Mouse (Mus musculus): ENCODE results near the gene Stk4.
"Not testable (repeated sequence)": the region's sequence is repeated elsewhere in the genome, so short reads cannot be mapped to it uniquely, and the experiment has no call there.

Gene Stk4

DNA sequence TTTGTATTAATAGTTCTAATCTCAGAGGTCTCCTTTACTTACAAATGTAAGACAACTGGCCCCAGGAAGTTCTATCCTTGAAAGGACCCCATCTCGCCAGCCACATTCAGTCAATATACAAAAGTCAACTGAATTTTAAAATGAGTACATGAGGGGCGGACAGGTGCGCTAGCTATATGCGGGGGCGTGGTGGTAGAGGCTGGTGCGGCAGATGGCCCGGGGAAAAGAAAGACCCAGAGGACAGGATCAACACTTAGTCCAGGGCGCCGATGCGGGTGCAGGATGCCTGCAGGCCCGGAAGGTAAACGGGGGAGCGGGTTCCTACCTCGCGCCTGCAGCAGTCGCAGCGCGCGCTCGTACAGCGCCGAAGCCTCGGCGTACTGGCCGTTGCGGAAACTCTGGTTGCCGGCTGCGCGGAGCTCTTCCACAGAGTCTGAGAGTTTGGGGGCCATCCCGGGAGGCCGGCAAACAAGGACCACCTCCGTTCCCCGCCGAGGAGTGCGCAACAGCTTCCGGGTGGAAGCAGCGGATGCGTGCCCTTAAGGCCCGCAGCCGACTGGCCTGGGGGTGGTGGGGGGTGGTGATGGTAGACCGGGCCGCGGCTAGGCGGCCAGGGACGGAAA, at the start of gene Stk4:
TSS of gene Stk4 (plus strand) at position 181 of the 623 bp plus-strand sequence.
- no peak for DNase-seq (ENCODE audit: inconsistent ontology term)

DNA sequence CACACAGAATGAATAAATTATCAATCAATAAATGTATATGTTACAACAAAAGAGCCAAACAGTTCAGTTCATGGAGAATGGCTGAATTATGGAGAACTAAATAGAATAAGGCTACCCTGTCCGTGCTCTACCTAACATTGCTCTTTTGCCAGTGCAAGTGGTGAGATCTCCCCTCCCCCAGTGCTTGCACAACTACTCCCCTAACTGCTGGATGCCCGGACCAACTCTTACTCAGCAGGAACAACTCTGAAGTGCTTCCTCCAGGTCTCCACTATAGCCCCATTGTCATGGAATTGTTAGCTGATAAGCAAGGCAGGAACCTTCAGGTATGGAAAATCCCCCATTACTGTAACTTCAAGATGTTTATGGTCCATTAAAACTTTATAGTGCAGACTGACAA, 48.0 kb upstream of the Stk4 start:
- DNase-seq (ENCODE audit: inconsistent ontology term): no peak

DNA sequence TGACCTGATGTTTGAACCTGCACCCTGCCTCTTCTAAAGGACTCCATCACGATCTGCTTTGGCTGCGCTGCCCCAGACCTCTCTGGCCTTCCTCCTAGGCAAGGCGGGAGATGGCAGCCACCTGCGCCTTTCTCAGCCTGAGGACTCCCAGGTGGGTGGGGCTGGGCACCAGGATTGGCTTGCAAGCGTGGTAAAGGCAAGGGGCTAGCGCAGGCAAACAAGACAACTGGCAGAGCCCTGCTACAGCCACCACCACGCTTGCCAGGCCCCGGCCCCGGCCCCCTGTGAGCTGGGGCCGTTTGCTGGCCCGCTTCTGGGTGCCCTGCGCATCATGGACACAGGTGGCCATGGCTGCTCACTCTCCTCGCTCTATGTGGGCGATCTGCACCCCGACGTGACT, 45.0 kb upstream of the Stk4 start, which contains the start of gene Pabpc1l:
TSS of gene Pabpc1l (plus strand) at position 301 of the 400 bp plus-strand sequence.
- DNase-seq (ENCODE audit: inconsistent ontology term): no peak

DNA sequence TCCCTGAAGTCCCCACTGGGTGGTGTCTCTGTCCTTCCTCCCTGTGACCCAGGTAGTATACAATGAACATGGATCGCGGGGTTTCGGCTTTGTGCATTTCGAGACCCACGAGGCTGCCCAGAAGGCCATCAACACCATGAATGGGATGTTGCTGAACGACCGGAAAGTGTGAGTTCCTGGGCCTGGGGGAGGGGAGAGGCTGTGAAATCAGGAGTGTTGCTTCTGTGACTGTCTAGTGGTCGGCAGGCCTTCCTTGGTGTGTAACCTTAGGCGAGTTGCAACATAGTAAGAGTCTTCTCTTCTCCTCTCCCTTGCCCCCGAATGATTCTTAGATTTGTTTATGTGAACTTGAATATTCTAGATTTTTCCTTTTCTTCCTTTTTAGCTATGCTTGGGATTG, 39.0 kb upstream of the Stk4 start:
- DNase-seq (ENCODE audit: inconsistent ontology term): no peak

DNA sequence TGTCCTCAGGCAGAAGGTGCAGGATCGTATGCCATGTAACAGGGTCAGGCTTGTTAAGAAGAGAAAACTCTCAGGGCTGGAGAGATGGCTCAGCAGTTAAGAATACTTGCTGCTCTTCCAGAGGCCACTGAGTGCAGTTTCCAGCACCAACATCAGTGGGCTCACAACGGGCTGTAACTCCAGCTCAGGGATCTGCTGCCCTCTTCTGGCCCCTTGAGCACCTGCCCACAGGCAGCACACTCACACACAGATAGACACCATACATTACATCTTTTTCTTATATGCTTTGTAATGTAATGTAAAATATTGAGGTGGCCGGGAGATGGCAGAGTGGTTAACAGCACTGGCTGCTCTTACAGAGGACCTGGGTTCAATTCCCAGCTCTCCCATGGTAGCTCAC, 37.1 kb upstream of the Stk4 start:
- DNase-seq (ENCODE audit: inconsistent ontology term): no peak

DNA sequence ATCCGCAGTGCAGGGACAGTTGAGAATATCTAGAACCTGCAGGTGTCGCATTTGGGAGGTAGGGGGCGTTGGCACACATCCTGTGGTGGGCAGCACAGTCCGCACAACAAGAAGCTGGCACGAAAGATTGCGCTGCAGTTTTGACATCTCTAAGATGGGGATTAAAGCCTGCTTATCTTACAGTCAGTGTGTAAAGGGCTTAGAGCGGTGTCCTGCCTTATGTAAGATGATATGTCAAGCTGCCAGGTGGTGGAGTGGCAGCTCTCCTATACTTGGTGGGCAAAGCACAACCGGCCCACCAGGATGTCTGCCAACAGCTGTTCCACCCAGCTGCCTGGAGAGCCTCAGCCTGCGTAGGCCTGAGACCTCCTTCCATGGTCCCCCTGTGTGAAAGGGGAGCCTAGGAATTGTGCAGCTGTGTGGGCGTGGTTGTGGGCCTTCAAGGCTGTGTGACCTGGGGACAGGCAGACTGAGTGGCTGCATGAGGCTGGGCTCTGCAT, 33.6 kb upstream of the Stk4 start:
- no peak for DNase-seq (ENCODE audit: inconsistent ontology term)

DNA sequence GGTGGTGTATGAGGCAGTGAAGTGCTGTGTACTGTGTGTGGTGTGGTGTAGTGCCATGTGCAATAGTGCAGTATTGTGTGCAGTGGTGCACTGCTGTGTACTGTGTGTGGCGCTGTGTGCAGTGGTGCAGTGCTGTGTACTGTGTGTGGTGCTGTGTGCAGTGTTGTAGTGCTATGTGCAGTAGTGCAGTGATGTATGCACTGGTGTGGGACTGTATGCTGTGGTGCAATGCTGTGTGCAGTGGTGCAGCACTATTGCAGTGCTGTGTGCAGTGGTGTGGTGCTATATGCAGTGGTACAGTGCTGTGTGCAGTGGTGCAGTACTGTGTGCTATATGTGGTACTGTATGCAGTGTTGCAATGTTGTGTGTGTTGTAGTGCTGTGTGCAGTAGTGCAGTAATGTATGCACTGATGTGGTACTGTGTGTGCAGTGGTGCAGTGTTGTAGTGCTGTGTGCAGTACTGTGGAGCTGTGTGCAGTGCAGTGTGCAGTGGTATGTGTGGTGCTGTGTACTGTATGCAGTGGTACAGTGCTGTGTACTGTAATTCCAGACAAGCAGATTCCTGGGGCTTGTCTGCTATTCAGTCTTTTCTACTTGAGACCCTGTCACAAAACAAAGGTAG, 31.6 kb upstream of the Stk4 start:
- DNase-seq (ENCODE audit: inconsistent ontology term): no peak

DNA sequence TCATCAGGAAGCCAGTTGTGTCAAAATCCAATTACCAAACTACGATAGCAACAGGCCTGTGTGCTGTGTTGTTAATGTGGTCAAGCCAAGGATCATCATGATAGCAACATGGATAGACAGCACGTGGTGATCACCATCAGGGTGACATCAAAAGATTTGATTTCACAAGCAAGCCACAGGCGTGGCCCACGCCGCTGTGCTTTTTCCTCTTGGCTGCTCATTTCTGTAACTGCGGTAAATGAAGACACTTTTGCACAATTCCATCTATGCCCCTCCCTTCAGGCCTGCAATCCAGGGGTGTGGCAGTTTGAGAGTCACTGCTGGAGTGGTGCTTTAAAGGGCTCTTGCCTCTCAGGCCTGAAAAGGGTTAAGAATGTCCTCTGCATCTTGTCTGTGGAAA, 29.2 kb upstream of the Stk4 start:
- no peak for DNase-seq (ENCODE audit: inconsistent ontology term)

DNA sequence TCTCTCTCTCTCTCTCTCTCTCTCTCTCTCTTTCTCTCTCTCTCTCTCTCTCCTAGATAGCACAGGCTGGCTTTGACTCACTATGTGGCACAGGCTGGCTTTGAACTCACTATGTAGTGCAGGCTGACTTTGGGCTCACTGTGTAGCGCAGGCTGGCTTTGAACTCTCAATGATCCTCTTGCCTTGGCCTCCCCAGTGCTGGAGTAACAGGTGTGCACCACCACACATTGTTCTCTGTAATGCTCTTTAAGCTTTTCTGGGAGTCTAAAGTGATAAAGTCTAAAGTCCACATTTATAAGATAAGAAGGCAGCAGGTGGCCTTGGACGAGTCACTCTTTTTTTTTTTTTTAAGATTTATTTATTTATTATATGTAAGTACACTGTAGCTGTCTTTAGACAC, 28.6 kb upstream of the Stk4 start:
- no peak for DNase-seq (ENCODE audit: inconsistent ontology term)

DNA sequence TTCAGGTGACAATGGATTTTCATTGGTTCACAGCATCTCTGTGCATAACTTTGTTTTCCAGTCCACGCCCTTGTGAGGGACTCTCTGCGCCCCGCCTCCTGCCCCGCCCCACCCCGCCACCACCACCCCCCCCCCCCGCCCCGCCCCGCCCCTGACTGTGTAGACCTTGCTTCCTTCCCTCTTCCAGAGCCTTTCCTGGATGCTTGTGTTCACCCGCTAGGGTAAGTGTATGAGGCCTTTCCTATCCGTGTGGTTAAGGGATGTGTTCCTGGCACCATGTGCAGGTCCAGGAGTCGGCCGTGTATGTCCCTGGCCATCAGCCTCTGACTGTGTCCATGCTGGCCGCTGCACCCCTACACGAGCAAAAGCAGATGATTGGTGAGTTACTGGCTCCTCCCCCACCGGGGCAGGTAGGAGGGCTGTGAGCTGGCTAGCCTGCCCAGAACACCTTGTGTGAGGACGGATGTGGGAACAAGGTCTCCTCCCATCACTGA, 22.9 kb upstream of the Stk4 start:
- no peak for DNase-seq (ENCODE audit: inconsistent ontology term)

DNA sequence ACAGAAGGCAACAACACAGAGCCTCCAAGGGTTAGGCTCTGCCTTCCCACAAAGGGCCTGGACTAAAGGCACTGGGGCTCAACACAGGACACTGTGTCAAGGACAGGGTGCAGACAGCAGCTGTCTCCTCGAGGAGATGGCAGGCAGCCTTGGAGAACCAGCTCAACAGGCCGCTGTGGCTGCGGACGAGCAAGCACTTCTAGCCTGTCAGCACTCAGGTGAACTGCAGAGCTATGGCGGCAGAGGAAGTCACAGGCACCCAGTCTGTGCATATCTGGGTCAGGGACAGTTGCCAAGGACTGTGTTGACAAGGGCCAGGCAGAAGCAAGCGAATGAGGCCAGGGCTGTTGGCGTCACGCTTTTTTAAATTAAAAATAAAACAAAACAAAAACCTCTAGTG, 16.4 kb upstream of the Stk4 start:
- no peak for DNase-seq (ENCODE audit: inconsistent ontology term)

DNA sequence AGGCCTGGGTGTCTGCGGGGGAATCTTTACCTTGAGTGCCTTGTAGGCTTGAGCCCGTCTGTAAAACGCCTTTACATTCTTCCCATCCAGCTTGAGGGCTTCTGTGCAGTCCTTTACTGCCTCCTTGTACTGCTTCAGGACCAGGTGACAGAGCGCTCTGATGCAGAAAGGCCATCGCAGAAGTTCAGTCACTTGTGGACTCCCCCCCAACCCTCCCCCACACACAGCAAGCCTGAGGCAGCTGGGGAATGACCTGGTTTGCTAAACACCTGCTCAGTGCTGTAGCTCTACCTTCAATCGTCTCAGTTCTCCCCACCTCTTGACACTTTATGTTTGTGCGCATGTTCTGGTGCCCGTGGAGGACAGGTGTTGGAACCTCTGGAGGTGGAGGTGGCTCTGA, 15.5 kb upstream of the Stk4 start:
- DNase-seq (ENCODE audit: inconsistent ontology term): no peak

DNA sequence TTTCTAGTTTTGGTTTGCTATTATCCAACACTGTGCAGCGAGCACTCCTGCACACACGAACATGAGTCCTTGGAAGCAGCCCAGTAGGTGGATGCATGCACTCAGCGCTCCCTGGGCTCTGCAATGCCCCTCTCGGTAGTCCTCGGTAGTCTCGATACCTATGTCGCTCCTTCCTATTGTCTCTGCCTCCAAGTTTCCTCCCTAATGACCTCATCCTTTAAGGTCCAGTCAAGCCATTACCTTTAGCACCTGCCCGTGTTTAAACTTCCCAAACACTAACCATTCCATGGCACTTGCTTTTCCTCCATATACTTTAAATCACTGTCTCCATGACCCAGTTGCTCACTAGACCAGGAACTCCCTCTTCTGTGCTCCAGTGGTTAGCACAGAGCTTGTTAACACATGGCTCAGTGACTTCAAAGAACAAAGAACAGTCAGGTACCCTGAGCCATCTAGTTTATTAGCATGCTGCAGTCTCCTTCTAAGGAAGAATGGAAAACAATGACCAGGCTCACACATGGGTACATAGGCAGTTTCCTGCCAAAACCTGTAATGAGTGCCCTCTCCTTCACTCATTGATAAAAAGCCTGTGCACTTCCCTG, 10.4 kb upstream of the Stk4 start:
- no peak for DNase-seq (ENCODE audit: inconsistent ontology term)

DNA sequence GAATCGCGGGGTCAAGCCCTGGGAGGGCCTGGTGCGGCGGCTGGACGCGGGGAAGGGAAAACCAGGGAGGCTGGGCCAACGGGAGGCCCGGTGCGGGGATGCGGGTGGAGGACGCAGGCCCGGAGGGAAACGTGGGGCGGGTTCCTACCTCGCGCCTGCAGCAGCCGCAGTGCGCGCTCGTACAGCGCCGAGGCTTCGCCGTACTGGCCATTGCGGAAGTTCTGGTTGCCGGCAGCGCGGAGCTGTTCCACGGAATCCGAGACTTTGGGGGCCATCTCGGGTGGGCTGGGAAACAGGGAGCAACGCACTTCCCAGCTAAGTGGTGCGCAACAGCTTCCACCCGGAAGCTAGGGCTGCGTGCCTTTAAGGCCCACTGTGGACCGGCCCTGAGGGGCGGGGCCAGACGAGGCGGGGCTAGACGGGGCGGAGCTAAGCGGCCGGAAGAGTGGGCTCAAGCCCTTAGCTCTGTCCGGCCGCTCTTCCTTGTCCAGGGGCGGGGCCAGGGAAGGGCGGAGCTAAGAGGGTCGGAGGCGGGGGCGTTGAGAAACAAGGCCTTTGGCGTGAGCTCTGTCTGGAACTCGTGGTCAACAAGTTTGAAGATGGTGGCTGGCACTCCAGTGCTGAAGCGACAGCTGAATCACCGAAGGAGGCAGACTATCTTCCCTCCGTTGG, 779 bp downstream of the Stk4 start, which contains the start of gene Tomm34:
TSS of gene Tomm34 (minus strand) at position 405 of the 672 bp plus-strand sequence.
- peak; percentile 99 for DNase-seq (ENCODE audit: inconsistent ontology term)

DNA sequence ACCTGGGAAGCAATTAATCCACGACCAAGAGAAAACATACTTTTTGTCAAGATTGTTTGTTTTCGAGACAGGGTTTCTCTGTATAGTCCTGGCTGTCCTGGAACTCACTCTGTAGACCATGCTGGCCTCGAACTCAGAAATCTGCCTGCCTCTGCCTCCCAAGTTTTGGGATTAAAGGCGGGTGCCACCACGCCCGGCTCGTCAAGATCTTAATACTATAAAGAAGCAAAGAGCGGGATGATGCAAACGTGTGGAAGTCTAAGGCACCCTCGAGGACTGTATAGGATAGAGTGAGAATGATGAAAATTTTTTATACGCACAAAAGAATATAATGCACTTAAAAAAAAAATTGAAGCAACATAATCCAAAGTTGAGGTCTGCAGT, 1.3 kb downstream of the Stk4 start:
- DNase-seq (ENCODE audit: inconsistent ontology term): not testable (repeated sequence)

DNA sequence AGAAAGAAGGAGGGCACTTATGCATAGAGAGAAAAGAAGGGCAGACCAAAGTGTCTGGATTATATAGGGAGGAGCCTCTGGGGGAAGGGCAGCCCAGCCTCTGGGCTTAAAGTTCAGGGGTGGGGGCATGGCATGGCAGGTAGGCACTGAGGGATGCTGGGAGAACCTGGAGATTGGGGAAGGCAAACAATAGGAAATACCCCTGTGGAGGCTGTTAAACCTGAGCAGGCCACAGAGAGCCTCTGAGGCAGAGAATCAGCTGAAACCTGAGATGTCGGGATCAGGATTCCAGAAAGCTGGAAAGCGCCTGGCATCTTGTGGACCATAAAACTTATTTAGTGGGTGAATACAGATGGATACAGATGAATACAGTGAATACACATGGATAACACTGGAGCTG, 2.0 kb downstream of the Stk4 start:
- no peak for DNase-seq (ENCODE audit: inconsistent ontology term)

DNA sequence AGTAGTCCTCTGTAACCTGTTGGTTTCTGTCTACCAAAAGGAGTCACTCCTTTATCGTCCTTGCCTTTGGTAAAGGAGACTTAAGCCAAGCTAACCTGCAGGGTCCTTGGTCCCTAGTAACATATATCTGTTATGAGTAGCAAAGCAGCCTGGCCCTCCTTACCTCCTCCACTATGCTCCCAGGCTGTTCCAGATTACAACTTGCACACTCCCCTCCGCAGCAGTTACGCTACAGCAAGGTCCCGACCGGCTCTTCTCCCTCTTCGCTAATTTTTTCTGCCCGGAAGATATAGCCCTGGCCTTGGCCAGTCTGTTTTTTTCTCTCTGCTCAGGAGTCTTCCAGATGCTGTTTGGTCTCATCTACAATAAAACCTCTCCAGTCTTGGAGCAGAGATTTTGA, 3.0 kb downstream of the Stk4 start:
- no peak for DNase-seq (ENCODE audit: inconsistent ontology term)

DNA sequence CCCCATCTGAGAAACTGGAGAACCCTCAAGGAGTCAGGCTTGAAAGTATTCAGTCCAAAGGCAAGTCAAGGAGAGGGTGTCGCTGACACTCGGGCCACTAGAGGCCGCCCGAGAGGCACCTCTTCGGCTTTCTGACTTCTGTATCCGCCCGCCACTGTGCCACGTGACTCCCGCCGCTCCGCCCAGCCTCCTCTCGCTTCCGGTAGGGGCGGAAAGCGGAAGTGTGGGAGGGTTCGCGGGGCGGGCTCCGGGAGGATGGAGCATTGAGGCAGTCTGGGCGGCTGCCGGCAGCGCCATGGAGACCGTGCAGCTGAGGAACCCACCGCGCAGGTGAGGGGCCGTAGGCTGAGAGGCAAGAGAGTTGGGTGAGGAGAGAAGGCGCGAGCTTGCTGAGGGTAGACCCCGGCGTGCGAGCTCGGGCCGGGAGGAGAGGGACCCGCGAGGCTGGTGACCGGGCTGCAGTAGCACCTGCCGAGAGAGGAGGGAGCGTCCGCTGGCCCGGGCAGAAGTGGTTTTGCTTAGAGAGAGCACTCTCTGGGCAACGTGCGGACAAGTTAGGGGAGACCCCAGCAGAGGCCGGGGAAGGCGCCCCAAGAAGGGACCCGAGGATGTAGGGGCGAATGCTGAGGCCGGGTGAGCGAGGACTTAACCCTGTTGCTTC, 3.9 kb downstream of the Stk4 start:
- DNase-seq (ENCODE audit: inconsistent ontology term): peak; percentile 97

DNA sequence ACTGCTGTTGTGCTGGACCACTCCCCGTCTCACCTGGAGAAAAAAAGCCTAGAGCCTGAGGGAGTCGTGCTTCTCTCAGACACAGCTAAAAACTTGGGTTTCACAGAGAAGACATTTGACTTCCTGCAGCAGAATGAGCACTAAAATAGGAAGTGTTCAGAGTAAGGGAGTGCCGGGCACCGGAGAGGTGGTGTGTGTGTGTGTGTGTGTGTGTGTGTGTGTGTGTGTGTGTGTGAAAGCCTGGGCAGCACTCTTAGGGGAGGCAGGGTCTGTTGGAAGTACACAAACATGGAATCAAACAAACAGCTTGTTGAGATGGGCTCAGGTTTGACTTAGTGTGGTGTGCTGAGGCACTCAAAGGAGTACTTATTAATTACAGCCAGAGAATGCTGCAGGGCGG, 5.0 kb downstream of the Stk4 start:
- no peak for DNase-seq (ENCODE audit: inconsistent ontology term)

DNA sequence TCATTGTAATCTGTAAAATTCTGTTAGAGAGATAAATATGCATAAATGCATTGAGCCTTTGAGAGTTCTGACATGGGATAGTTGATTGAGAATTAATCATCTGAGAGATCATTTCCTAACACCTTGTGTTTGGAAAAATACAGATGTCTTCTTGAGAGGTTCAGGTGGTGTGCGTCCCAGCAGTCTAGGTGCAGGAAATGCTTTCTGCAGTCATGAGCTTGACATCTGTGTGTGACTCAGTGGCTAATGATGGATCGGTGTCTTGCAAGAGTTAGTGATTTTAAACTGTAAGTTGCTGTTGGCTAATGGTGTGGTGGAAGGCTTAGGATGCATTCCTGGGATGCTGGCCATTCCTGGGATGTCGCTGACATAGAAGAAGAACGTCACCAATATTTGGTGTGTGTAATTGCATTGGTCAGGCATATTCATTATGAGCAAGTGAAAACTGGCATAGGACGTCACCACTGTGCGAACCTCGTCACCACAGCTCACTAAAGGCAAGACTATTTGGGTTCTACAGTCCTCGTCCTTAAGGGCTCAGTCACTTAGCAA, 6.8 kb downstream of the Stk4 start:
- DNase-seq (ENCODE audit: inconsistent ontology term): peak; percentile 64

DNA sequence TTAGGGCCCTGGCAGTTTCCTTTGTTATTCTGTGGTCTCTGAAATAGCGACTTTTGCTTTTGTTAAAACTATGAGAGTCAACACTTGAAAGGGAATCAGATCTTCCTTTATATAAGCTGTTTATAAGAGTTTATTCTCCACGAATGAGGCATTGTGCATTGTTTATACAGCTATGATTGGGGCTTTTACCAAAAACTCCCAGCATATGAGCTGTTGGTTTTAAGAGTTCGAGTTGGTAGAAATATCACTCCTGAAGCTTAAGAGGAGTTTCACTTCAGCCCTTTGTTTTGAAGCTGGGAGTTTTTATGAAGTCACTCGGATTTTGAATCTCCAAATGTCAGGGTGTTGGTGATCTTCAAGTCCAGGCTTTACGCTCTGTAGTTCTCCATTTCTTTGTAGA, 7.8 kb downstream of the Stk4 start:
- no peak for DNase-seq (ENCODE audit: inconsistent ontology term)

DNA sequence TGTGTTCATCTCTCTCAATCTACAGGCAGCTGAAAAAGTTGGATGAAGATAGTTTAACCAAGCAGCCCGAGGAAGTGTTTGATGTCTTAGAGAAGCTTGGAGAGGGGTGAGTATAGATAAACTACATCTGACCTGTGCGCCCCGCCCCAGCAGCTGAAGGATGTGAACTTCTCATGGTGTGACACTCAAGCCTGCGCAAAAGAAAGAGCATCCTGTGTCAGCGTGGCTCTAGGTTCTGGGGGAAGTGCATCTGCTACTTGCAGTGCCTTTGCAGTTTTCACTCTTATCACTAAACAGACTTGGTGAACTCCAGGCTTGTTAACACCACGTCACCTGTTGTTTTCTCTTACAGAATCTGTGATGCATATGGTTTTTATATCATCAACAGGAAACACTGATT, 9.4 kb downstream of the Stk4 start:
- DNase-seq (ENCODE audit: inconsistent ontology term): no peak
